Mouse (Mus musculus) megakaryocyte, embryonic 14.5 days (primary cell): ENCODE results near the gene Sub1.

ENCODE experiments used
- FLI1 ChIP-seq: IDR thresholded peaks from 2 replicates; pipeline ENCODE4 v1.6.1; 2012; ENCODE audit warnings: low read length, inconsistent platforms, mixed read lengths
- GATA1 ChIP-seq: IDR thresholded peaks from 3 replicates; pipeline ENCODE4 v1.6.1; 2012; ENCODE audit warnings: mixed read lengths, low read length, inconsistent platforms, borderline replicate concordance

DNA sequence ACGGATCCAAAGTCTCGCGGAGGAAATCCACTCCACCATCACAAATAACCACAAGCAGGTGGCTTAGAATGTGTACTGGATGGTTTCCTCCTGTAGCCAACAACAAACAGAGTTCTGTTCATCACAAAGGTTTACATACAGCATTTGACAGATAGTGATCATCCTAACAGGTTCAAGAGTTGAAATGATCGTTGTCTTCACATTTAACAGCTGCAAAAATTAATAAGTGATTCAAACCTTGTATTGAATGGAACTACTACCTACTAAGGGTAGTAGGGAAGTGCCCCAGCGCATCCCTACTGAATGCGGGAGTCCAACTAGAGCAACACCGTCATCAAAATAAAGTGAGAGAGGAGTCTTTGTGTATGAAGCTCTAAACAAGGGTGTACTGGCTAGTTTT is at the start of gene Sub1:
- TF ChIP-seq GATA1 (no peak), FLI1 (no peak)
